Mouse (Mus musculus): ENCODE data around the gene Gss. TPM values are rescaled to one million over a fixed set of nuclear protein-coding genes. Genes with fewer than 3 reads are reported as not detected.
"Not testable (repeated sequence)": the region's sequence is repeated elsewhere in the genome, so short reads cannot be mapped to it uniquely, and the experiment has no call there.

Gene Gss
- total and polyA plus RNA-seq, 2 experiments from 2014 or later, result 11.9 TPM

DNA sequence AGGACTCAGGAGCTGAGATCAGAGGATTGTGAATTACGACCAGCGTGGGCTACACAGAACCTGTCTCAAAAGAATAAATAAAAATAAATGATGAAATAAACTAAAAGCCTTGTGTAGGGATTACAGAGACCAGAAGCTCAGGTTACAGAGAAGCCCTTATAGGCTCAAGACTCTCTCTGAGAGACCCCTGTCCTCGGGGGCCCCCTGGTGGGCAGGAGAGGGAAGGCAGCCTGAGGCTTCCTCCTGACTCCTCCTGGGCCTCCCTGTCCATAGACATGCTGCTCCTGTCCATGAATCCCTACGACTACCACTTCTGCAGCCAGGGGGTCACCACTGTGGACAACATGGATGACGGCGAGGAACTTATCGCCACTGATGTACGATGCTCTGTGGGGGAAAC is 27.2 kb upstream of the Gss start:
- Histone ChIP-seq H3K4me3 (ENCODE audit: low read depth, low read length) (no peak overlapping the region), H3K4me1 (ENCODE audit: insufficient read depth) (no peaks in the 10 kb centered on the region), H3K27me3 (ENCODE audit: insufficient read depth, low read length) (no peaks in the 10 kb centered on the region), H3K9me3 (ENCODE audit: low read length) (no peaks in the 10 kb centered on the region), H3K27ac (ENCODE audit: low read depth, low read length) (no peak overlapping the region), H3K4me2 (ENCODE audit: low read depth) (no peak overlapping the region), H3K36me3 (ENCODE audit: insufficient read depth) (no peaks in the 10 kb centered on the region), H3K9ac (no peak overlapping the region)
- TF ChIP-seq CTCF (IDR thresholded peaks at IDR 0.05; ENCODE audit: low read depth), result peak; percentile 84
- 24% methylated on average over 8 of the region's 8 CpGs for WGBS
- peak; percentile 72 for ATAC-seq
- peak; percentile 74 for DNase-seq

DNA sequence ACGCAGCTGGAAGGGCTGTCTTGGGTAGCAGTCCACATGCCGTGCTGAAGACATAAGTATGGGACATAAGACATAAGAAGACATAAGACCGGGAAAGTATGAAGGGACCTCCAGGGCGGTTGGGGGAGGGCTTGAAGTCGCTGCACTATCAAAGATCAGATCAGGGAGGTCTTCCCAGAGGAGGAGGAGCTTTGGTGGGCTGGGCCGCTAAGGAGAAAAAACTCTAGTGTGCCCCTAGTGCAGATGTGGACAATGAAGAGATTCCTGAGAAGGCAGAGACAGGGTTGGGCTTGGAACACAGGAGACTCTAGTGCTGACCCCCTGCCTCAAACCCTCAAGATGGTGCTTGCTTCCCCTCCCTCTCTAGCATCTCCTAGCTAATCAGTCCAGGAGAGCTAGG is 24.4 kb upstream of the Gss start:
- no peak for DNase-seq

DNA sequence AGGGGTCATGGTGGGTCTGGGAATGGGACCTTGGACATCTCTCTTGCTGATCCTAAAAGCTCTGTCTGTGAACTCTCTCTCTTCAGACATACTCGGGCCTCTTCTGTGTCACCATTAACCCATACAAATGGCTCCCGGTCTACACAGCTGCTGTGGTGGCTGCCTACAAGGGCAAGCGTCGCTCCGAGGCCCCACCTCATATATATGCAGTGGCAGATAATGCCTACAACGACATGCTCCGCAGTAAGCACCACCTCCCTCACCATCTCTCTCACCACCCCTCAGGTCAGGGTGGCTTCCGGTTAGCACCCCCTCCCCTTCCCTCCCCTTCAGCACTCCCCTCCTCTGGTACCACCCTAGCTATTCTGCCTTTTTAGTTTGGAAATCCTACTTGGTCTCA is 21.3 kb upstream of the Gss start:
- WGBS, result 71% methylated on average over 8 of the region's 8 CpGs
- Histone ChIP-seq H3K9ac (no peak overlapping the region), H3K27ac (ENCODE audit: low read depth, low read length) (no peak overlapping the region), H3K4me3 (ENCODE audit: low read depth, low read length) (no peak overlapping the region; the same call in 1 of the 2 replicates), H3K36me3 (ENCODE audit: insufficient read depth) (no peaks in the 10 kb centered on the region), H3K4me1 (ENCODE audit: insufficient read depth) (no peaks in the 10 kb centered on the region), H3K4me2 (ENCODE audit: low read depth) (no peak overlapping the region), H3K27me3 (ENCODE audit: insufficient read depth, low read length) (no peaks in the 10 kb centered on the region), H3K9me3 (ENCODE audit: low read length) (no peaks in the 10 kb centered on the region)
- no peak for ATAC-seq
- no peak for TF ChIP-seq CTCF (IDR thresholded peaks at IDR 0.05; ENCODE audit: low read depth)
- no peak for DNase-seq

More for the DNA sequence above, 24.4 kb upstream of the Gss start:
- TF ChIP-seq CTCF (IDR thresholded peaks at IDR 0.05; ENCODE audit: low read depth), result no peak
- Histone ChIP-seq H3K4me3 (ENCODE audit: low read depth, low read length) (no peak overlapping the region), H3K9ac (no peak overlapping the region), H3K4me1 (ENCODE audit: insufficient read depth) (no peaks in the 10 kb centered on the region), H3K9me3 (ENCODE audit: low read length) (no peaks in the 10 kb centered on the region), H3K27me3 (ENCODE audit: insufficient read depth, low read length) (no peaks in the 10 kb centered on the region), H3K36me3 (ENCODE audit: insufficient read depth) (no peaks in the 10 kb centered on the region), H3K27ac (ENCODE audit: low read depth, low read length) (no peak overlapping the region), H3K4me2 (ENCODE audit: low read depth) (no peak overlapping the region)
- WGBS, result 52% methylated on average over 6 of the region's 6 CpGs
- ATAC-seq, result no peak

DNA sequence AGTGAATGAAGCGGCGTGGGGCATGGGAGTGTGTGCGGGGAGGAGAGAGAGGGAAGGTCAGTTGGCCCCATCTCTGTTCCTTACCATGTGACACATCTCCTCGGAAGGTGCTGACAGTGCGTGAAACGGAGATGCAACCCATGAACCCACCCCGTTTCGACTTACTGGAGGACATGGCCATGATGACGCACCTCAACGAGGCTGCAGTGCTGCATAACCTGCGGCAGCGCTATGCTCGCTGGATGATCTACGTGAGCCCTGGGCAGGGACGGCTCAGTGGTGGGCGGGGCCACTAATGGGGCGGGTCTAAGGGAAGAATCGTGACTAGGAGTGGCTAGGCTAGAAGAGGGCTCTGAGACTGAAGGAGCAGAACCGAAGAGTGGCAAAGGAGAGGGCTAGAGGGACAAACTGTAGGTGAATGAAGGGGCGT is 20.7 kb upstream of the Gss start:
- H3K4me3 ChIP-seq (ENCODE audit: low read depth, low read length), result peak overlapping the region; percentile 23
- no peaks in the 10 kb centered on the region for H3K4me1 ChIP-seq (ENCODE audit: insufficient read depth)
- no peaks in the 10 kb centered on the region for H3K27me3 ChIP-seq (ENCODE audit: insufficient read depth, low read length)
- H3K4me2 ChIP-seq (ENCODE audit: low read depth), result peak overlapping the region; percentile 39
- ATAC-seq (peak; percentile 84), DNase-seq (no peak)
- no peaks in the 10 kb centered on the region for H3K9me3 ChIP-seq (ENCODE audit: low read length)
- no peak for TF ChIP-seq CTCF (IDR thresholded peaks at IDR 0.05; ENCODE audit: low read depth)
- WGBS, result 7% methylated on average over 20 of the region's 20 CpGs
- no peak overlapping the region for H3K27ac ChIP-seq (ENCODE audit: low read depth, low read length)
- no peaks in the 10 kb centered on the region for H3K36me3 ChIP-seq (ENCODE audit: insufficient read depth)
- peak overlapping the region; percentile 26; the same call in 1 of the 2 replicates for H3K9ac ChIP-seq

DNA sequence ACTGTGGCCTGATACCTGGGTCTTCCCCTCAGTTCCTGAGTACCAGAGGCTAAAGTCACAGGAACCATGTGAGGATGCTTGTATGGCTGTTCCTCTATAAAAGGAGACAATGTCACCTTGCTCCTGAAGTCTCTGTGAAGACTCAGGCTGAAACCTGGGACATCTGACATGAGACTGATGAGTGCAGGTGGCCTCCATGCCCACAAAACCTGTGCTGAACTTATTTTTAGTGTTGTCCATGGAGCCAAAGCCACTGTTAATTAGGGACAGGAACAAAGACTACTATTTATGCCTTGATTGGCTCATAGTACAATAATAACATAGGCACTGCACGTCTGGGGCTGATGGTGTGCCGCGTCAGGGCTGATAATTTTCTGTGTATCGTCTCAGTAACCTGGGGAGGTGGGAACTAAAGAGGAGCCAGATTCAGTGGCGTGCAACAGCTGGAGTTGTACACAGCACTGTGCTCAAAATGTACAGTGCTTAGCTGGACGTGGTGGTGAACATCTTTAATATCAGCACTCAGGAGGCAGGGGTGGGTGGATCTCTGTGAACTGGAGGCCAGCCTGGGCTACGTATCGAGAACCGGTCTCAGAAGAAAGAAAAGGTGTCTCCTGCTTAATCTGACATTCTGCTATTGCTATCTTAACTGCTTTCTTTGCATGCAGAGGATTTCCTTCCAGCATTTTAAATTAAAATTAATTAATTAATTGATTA is 19.4 kb upstream of the Gss start:
- TF ChIP-seq CTCF (IDR thresholded peaks at IDR 0.05; ENCODE audit: low read depth), result no peak
- no peaks in the 10 kb centered on the region for H3K9me3 ChIP-seq (ENCODE audit: low read length)
- no peak for DNase-seq
- no peak overlapping the region for H3K27ac ChIP-seq (ENCODE audit: low read depth, low read length)
- H3K36me3 ChIP-seq (ENCODE audit: insufficient read depth), result no peaks in the 10 kb centered on the region
- H3K4me1 ChIP-seq (ENCODE audit: insufficient read depth), result no peaks in the 10 kb centered on the region
- no peaks in the 10 kb centered on the region for H3K27me3 ChIP-seq (ENCODE audit: insufficient read depth, low read length)
- H3K4me2 ChIP-seq (ENCODE audit: low read depth), result no peak overlapping the region
- no peak overlapping the region for H3K9ac ChIP-seq
- no peak for ATAC-seq
- WGBS, result 77% methylated on average over 9 of the region's 9 CpGs
- no peak overlapping the region for H3K4me3 ChIP-seq (ENCODE audit: low read depth, low read length)

DNA sequence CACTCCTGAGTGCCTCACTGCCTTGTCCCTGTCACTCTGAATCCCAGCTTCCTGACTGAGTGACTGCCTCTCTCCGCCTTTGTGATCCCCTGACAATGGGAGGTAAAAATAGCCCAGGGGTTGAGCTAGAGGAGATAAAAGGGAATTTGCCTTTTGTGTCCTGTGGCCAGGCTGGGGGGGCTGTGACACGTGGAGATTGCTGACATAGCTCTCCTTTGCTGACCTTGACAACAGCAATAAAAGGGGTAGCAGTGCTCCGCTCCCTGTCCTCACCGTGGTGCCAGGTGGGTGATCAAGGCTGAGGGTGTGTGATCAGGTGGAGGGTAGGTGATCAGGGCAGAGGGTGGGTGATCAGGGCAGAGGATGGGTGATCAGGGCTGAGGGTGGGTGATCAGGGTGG is 18.4 kb upstream of the Gss start, which contains the start of gene Myh7b:
Gene Myh7b, plus strand, starts transcription at position 235 of the 400 bp plus-strand sequence.
- Histone ChIP-seq H3K27me3 (ENCODE audit: insufficient read depth, low read length) (no peaks in the 10 kb centered on the region), H3K9ac (no peak within 1 kb of the TSS), H3K9me3 (ENCODE audit: low read length) (no peaks in the 10 kb centered on the region), H3K4me1 (ENCODE audit: insufficient read depth) (no peaks in the 10 kb centered on the region), H3K4me3 (ENCODE audit: low read depth, low read length) (no peak within 1 kb of the TSS), H3K36me3 (ENCODE audit: insufficient read depth) (no peaks in the 10 kb centered on the region), H3K27ac (ENCODE audit: low read depth, low read length) (no peak within 1 kb of the TSS), H3K4me2 (ENCODE audit: low read depth) (no peak within 1 kb of the TSS)
- ATAC-seq (no peak), DNase-seq (no peak)
- TF ChIP-seq CTCF (IDR thresholded peaks at IDR 0.05; ENCODE audit: low read depth), result no peak
- WGBS, result 41% methylated on average over 4 of the region's 4 CpGs

DNA sequence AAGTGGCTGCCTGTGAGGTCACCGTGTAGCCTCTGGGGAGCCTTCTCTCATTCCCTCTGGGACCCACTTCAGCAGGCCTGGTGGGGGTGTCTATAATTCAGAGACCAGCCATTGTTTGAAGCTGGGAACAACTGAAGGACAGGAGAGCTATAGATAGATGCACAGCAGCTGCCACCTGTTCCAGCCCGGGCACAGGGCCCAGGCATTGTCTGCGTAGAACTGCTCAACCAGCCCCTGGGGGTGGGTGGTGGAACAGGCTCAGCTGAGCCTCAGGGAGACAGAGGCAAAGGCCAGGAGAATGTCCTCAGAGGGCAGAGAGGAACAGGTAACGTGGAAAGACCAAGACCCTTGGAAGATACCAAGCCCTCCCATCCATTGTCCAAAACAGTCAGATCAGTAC is 13.8 kb upstream of the Gss start:
- no peaks in the 10 kb centered on the region for H3K27me3 ChIP-seq (ENCODE audit: insufficient read depth, low read length)
- no peak overlapping the region for H3K4me3 ChIP-seq (ENCODE audit: low read depth, low read length)
- no peak overlapping the region for H3K9ac ChIP-seq
- no peaks in the 10 kb centered on the region for H3K4me1 ChIP-seq (ENCODE audit: insufficient read depth)
- 85% methylated on average over 4 of the region's 4 CpGs for WGBS
- H3K4me2 ChIP-seq (ENCODE audit: low read depth), result no peak overlapping the region
- TF ChIP-seq CTCF (IDR thresholded peaks at IDR 0.05; ENCODE audit: low read depth), result 0 out of 2 replicates have a peak, but pooled peaks have one; percentile 7
- DNase-seq (no peak), ATAC-seq (peak; percentile 20; the same call in 1 of the 2 replicates)
- no peaks in the 10 kb centered on the region for H3K36me3 ChIP-seq (ENCODE audit: insufficient read depth)
- no peak overlapping the region for H3K27ac ChIP-seq (ENCODE audit: low read depth, low read length)
- H3K9me3 ChIP-seq (ENCODE audit: low read length), result no peaks in the 10 kb centered on the region

DNA sequence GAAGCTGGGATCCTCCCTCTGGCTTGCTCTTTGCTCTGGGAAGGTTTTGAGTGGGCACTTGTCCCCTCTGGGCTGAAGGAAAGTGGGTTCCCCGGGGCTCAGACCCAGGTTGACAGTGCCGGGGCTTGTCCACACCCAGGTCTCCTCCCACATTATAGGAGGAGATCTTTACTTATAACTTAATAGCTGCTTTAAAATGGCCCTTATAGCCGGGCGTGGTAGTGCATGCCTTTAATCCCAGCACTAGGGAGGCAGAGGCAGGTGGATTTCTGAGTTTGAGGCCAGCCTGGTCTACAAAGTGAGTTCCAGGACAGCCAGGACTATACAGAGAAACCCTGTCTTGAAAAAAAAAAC is 12.6 kb upstream of the Gss start:
- not testable (repeated sequence) for ATAC-seq; H3K4me2 ChIP-seq (ENCODE audit: low read depth); H3K4me1 ChIP-seq (ENCODE audit: insufficient read depth); H3K27ac ChIP-seq (ENCODE audit: low read depth, low read length); H3K9ac ChIP-seq; H3K4me3 ChIP-seq (ENCODE audit: low read depth, low read length); H3K9me3 ChIP-seq (ENCODE audit: low read length); H3K27me3 ChIP-seq (ENCODE audit: insufficient read depth, low read length); H3K36me3 ChIP-seq (ENCODE audit: insufficient read depth); DNase-seq
- 83% methylated on average over 4 of the region's 4 CpGs for whole genome bisulfite sequencing

All from forebrain, postnatal 0 days (tissue).